Mouse (Mus musculus) E14TG2a.4 (cell line): ENCODE measurements around the gene Kank4.

Experiments
- CTCF ChIP-seq: conservative IDR thresholded peaks from 2 replicates; pipeline ENCODE4 v1.5.1; 2014; ENCODE audit warnings: low read length
- POU5F1 ChIP-seq: IDR thresholded peaks from 2 replicates; pipeline ENCODE4 v1.6.1; 2014; ENCODE audit warnings: low read length, borderline replicate concordance

DNA sequence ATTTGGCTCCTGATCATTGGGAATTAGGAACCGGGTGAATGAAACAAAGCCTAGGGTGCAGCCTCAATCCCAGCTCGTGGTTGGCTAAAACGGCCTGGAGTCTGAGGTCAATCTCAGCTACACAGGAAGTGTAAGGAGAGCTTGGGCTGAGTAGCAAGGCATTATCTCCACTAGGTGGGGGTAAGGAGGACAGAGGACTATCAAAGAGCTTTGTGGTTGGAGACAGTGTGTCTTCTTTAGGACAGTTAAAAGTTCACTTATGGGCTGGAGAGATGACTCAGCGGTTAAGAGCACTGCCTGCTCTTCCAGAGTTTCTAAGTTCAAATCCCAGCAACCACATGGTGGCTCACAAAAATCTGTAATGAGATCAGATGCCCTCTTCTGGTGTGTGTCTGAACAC is 91.9 kb downstream of the Kank4 start:
- peak; percentile 71 for TF ChIP-seq CTCF
- no peak for TF ChIP-seq POU5F1
